Mouse (Mus musculus) heart, postnatal 0 days (tissue): ENCODE measurements around the gene 2310022A10Rik. TPM values are rescaled to one million over a fixed set of nuclear protein-coding genes. Genes with fewer than 3 reads are reported as not detected.

Experiments used
- ATAC-seq: fragments of 200-750 bp; cut with Nextera tagmentation; 2 replicates; pipeline ENCODE4 v1.8.0; 2017; ENCODE audit warnings: low read depth, moderate number of reproducible peaks, moderate library complexity; ENCODE audit not compliant: insufficient read depth
- DNase-seq: peaks from one replicate; pipeline ENCODE4 v3.0.0-alpha.2; 2016; ENCODE audit warnings: low spot score
- H3K27ac ChIP-seq: fragments of 300-500 bp; sonication (generic); 2 replicates; pipeline ENCODE4 v1.5.1; 2014; ENCODE audit warnings: low read depth, mild to moderate bottlenecking
- H3K27me3 ChIP-seq: fragments of 300-500 bp; sonication (generic); 2 replicates; pipeline ENCODE4 v1.6.1; 2014; ENCODE audit warnings: low read length, mixed read lengths; ENCODE audit not compliant: control insufficient read depth, insufficient read depth
- H3K36me3 ChIP-seq: fragments of 300-500 bp; sonication (generic); replicated peaks from 2 replicates; pipeline ENCODE4 v1.6.1; 2014; ENCODE audit warnings: low read length, mixed read lengths; ENCODE audit not compliant: control insufficient read depth, insufficient read depth
- H3K4me1 ChIP-seq: fragments of 300-500 bp; sonication (generic); 2 replicates; pipeline ENCODE4 v1.6.1; 2014; ENCODE audit warnings: antibody characterized with exemption; ENCODE audit not compliant: control insufficient read depth, insufficient read depth
- H3K4me2 ChIP-seq: fragments of 300-500 bp; sonication (generic); 2 replicates; pipeline ENCODE4 v1.6.1; 2014; ENCODE audit warnings: low read depth, mild to moderate bottlenecking, low read length, moderate library complexity
- H3K4me3 ChIP-seq: fragments of 300-500 bp; sonication (generic); 2 replicates; pipeline ENCODE4 v1.5.1; 2014; ENCODE audit warnings: low read depth, low read length
- H3K9ac ChIP-seq: fragments of 300-500 bp; sonication (generic); replicated peaks from 2 replicates; pipeline ENCODE4 v1.6.1; 2014; ENCODE audit warnings: low read depth, low read length, mixed read lengths
- H3K9me3 ChIP-seq: fragments of 300-500 bp; sonication (generic); replicated peaks from 2 replicates; pipeline ENCODE4 v1.6.1; 2016; ENCODE audit warnings: low read length; ENCODE audit not compliant: control insufficient read depth
- CTCF ChIP-seq: IDR thresholded peaks from 2 replicates; pipeline ENCODE4 v1.5.1; 2016; ENCODE audit warnings: antibody characterized with exemption, control low read depth, low read depth
- EP300 ChIP-seq: IDR thresholded peaks from 2 replicates; pipeline ENCODE4 v1.6.1; 2016; ENCODE audit warnings: antibody characterized with exemption, low read depth
- WGBS: fragments of 180-500 bp; shearing (Covaris S2); extraction: QIAGEN DNeasy Blood & Tissue Kit; methylation state at CpG from one replicate; pipeline ENCODE4 v1.1.7; 2014; 5-methylcytosine and 5-hydroxymethylcytosine counted together
- polyA plus RNA-seq: library from polyadenylated mRNA; unstranded; fragments of >200 nt; fragmentation: Nextera tagmentation; extraction: Ambion mirVana; gene quantifications from 2 replicates; pipeline ENCODE4 v1.2.1, GENCODE M21; 2015
- total RNA-seq: library from RNA; depleted of rRNA; stranded (reverse); fragments of >200 nt; gene quantifications from 2 replicates; pipeline ENCODE4 v1.2.3, GENCODE M21; 2014; ENCODE audit warnings: low replicate concordance

The 2310022A10Rik gene
- total and polyA plus RNA-seq, 2 experiments from 2014 or later: 3.8 to 39.7 TPM

- Histone ChIP-seq H3K27ac (no peak overlapping the region), H3K4me3 (no peak overlapping the region), H3K4me2 (no peak overlapping the region), H3K27me3 (no peaks in the 10 kb centered on the region), H3K9me3 (no peaks in the 10 kb centered on the region), H3K4me1 (no peaks in the 10 kb centered on the region), H3K36me3 (peaks cover 95% of the 10 kb centered on the region), H3K9ac (no peak overlapping the region)
- DNase-seq (no peak), ATAC-seq (no peak)
- TF ChIP-seq CTCF (no peak), EP300 (no peak)
- WGBS: 77% methylated on average over 7 of the region's 7 CpGs
Measured at GRCm38 (mm10) chr7:27578465-27578864, 25.4 kb downstream of the 2310022A10Rik start.

GRCm38 (mm10) chr7:27580380-27581174 lies 27.5 kb downstream of the 2310022A10Rik start:
- no peak overlapping the region for H3K27ac ChIP-seq
- H3K4me2 ChIP-seq: no peak overlapping the region
- H3K27me3 ChIP-seq: no peaks in the 10 kb centered on the region
- ATAC-seq: no peak
- no peak for TF ChIP-seq CTCF
- H3K9me3 ChIP-seq: no peaks in the 10 kb centered on the region
- H3K36me3 ChIP-seq: peaks cover 75% of the 10 kb centered on the region
- 88% methylated on average over 14 of the region's 14 CpGs for WGBS
- no peaks in the 10 kb centered on the region for H3K4me1 ChIP-seq
- no peak for DNase-seq
- H3K9ac ChIP-seq: no peak overlapping the region
- H3K4me3 ChIP-seq: no peak overlapping the region

- Histone ChIP-seq H3K4me2 (no peak overlapping the region), H3K4me1 (no peaks in the 10 kb centered on the region), H3K27ac (no peak overlapping the region), H3K9ac (no peak overlapping the region), H3K4me3 (no peak overlapping the region), H3K9me3 (no peaks in the 10 kb centered on the region), H3K27me3 (no peaks in the 10 kb centered on the region), H3K36me3 (peaks cover 17% of the 10 kb centered on the region)
- 83% methylated on average over 2 of the region's 2 CpGs for WGBS
- TF ChIP-seq EP300 (no peak), CTCF (no peak)
- ATAC-seq (no peak), DNase-seq (no peak)
Measured at GRCm38 (mm10) chr7:27586861-27587260, 33.8 kb downstream of the 2310022A10Rik start.

- H3K9me3 ChIP-seq: no peaks in the 10 kb centered on the region
- H3K27ac ChIP-seq: no peak overlapping the region
Measured at GRCm38 (mm10) chr7:27587741-27588140, 34.7 kb downstream of the 2310022A10Rik start.

DNA sequence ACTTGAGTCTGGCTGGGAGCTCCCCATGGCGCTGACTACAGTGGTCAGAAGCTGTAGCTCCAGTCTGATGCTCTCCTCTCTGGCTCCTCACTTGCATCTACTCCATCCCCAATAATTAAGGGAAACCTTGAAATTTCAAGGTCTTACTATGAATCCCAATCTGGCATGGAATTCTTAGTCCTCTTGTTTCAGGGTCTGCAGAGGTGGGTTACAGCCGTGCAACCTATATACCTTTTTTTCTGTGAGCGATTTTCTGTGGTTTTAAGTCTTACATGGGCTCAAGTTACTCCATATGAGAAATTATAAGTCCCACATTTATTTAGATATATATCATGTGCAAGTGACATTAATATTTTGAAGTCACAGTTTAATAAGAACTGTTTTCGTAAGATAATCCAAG lies 37.1 kb downstream of the 2310022A10Rik start:
- Histone ChIP-seq H3K4me2 (no peak overlapping the region), H3K36me3 (no peaks in the 10 kb centered on the region), H3K4me1 (peaks cover 26% of the 10 kb centered on the region), H3K27ac (no peak overlapping the region), H3K9ac (no peak overlapping the region), H3K27me3 (no peaks in the 10 kb centered on the region), H3K9me3 (no peaks in the 10 kb centered on the region), H3K4me3 (no peak overlapping the region)
- ATAC-seq: no peak
- WGBS: 95% methylated on average over 4 of the region's 4 CpGs
- no peak for DNase-seq
- TF ChIP-seq EP300 (no peak), CTCF (no peak)

More at GRCm38 (mm10) chr7:27587741-27588140, 34.7 kb downstream of the 2310022A10Rik start:
- Histone ChIP-seq H3K4me3 (no peak overlapping the region), H3K4me2 (no peak overlapping the region), H3K4me1 (peaks cover 4% of the 10 kb centered on the region), H3K36me3 (peaks cover 8% of the 10 kb centered on the region), H3K9ac (no peak overlapping the region), H3K27me3 (no peaks in the 10 kb centered on the region)
- DNase-seq: no peak
- no peak for ATAC-seq
- TF ChIP-seq EP300 (no peak), CTCF (peak; percentile 12; the same call in 1 of the 2 replicates)
- WGBS: 87% methylated on average over 2 of the region's 2 CpGs
